In the genomic region with DNA sequence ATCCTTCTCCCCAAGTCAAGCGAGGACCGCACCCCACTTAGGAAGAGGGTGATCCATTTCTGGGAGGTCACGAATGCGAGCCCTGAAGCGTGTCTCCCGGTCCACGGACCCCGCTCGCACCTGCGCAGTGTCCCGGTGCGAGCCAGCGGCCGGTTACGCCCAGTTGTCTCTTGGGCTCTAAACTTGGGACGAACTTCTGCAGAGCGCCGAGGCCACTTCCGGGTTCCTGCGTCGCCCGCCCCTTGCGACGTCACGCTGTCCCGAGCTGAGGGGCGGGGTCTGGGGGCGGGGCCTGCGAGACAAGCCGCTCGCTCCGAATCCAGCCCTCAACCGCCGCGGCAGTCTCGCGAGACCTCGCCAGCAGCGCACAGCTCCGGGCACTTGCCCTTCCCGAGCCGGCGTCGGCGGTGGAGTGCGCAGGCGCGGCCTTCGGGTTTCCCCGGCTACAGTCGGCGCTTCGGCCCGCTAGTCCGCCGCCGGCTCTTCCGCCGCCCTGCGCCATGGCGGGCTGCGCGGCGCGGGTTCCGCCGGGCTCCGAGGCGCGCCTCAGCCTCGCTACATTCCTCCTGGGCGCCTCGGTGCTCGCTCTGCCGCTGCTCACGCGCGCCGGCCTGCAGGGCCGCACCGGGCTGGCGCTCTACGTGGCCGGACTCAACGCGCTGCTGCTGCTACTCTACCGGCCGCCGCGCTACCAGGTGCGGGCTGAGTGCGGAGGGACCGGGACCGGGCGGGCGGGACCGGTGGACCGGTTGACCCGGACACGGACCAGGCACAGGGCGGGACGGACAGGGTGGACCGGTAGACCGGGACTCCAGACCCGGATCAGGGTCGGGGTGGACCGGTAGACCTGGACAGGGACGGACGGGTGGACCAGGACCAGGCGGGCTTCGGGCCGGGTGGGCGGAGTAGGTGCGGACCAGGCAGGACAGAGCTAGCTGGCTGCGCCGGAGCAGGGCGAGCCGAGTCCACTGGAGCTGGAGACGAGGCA, we compare ENCODE assay signal across 7 mouse cellular contexts. TPM values are rescaled to one million over a fixed set of nuclear protein-coding genes. Genes with fewer than 3 reads are reported as not detected.
DNase-seq lines count a peak whose midpoint lies in the region; ATAC-seq lines count a peak whose summit lies in the region.

A gene (plus strand): TSS at position 354 of the 988 bp plus-strand sequence.

- under 1% methylated on average over 115 of the region's 119 CpGs for WGBS in intestine, embryonic 16.5 days
- under 1% methylated on average over 117 of the region's 119 CpGs for WGBS in midbrain, embryonic 11.5 days

- peak within 1 kb of the TSS; percentile 93 for H3K4me2 ChIP-seq in intestine, embryonic 16.5 days (ENCODE audit: low read depth, low read length)
- peak within 1 kb of the TSS; percentile 99 for H3K4me2 ChIP-seq in midbrain, embryonic 11.5 days

- H3K27me3 ChIP-seq in intestine, embryonic 16.5 days (replicated peaks; ENCODE audit: control insufficient read depth, insufficient read depth, low read length) = peaks cover 10% of the 10 kb centered on the region; the same call in 1 of the 2 replicates
- H3K27me3 ChIP-seq in midbrain, embryonic 11.5 days (ENCODE audit: control insufficient read depth, insufficient read depth, low read length) = peaks cover 24% of the 10 kb centered on the region

- no peaks in the 10 kb centered on the region for H3K36me3 ChIP-seq in intestine, embryonic 16.5 days (ENCODE audit: control insufficient read depth, insufficient read depth, low read length)
- H3K36me3 ChIP-seq in midbrain, embryonic 11.5 days (ENCODE audit: control insufficient read depth, insufficient read depth, low read length) = no peaks in the 10 kb centered on the region

- intact Hi-C loops in left cerebral cortex, postnatal 36 days (cut with DNase I) = no loop called here

- no peaks in the 10 kb centered on the region for H3K9me3 ChIP-seq in intestine, embryonic 16.5 days (ENCODE audit: control insufficient read depth, low read length)
- no peaks in the 10 kb centered on the region for H3K9me3 ChIP-seq in midbrain, embryonic 11.5 days (ENCODE audit: control insufficient read depth, low read length)

- peak within 1 kb of the TSS; percentile 58; the same call in 1 of the 2 replicates for H3K27ac ChIP-seq in intestine, embryonic 16.5 days (ENCODE audit: low read length)
- H3K27ac ChIP-seq in midbrain, embryonic 11.5 days (ENCODE audit: low read depth, low read length) = no peak within 1 kb of the TSS

- peak within 1 kb of the TSS; percentile 92 for H3K4me3 ChIP-seq in intestine, embryonic 16.5 days (ENCODE audit: low read length)
- H3K4me3 ChIP-seq in midbrain, embryonic 11.5 days (ENCODE audit: low read depth, low read length) = peak within 1 kb of the TSS; percentile 94

- peaks cover 12% of the 10 kb centered on the region for H3K4me1 ChIP-seq in intestine, embryonic 16.5 days (ENCODE audit: control insufficient read depth, insufficient read depth, low read length)
- H3K4me1 ChIP-seq in midbrain, embryonic 11.5 days (ENCODE audit: control insufficient read depth, insufficient read depth, low read length) = peaks cover 36% of the 10 kb centered on the region

- ATAC-seq in intestine, embryonic 16.5 days = peak; percentile 98
- ATAC-seq in midbrain, embryonic 11.5 days (ENCODE audit: low FRiP score) = peak; percentile 95

- DNase-seq in adrenal gland, adult 8-10 months = peak; percentile 99
- peak; percentile 99 for DNase-seq in embryo, embryonic 9.5 days (ENCODE audit: extremely low spot score)
- DNase-seq in gastrocnemius, postnatal 4 days (ENCODE audit: low spot score in 2 of 2) = peak; percentile 100
- DNase-seq in left cerebral cortex, postnatal 36 days (ENCODE audit: low spot score in 2 of 2) = peak; percentile 99 to 100
- DNase-seq in midbrain, embryonic 11.5 days (ENCODE audit: low spot score, missing footprints) = peak; percentile 100
- DNase-seq in skeletal muscle tissue, adult 2 months (ENCODE audit: low read depth, low spot score) = peak; percentile 99

- H3K9ac ChIP-seq in intestine, embryonic 16.5 days (ENCODE audit: low read depth, low read length) = peak within 1 kb of the TSS; percentile 95
- peak within 1 kb of the TSS; percentile 96 for H3K9ac ChIP-seq in midbrain, embryonic 11.5 days (ENCODE audit: low read length)

RNA-seq across cellular contexts. Expression of the gene that starts here (rescaled TPM):
- 10 to 100 TPM; 54.1 to 66.7 (median 59.6) TPM for total RNA-seq in adrenal gland, adult 8-10 months (2022)
- 10 to 100 TPM; 21.3 to 26.0 TPM for total RNA-seq in gastrocnemius, postnatal 4 days (2021)
- polyA plus RNA-seq in intestine, embryonic 16.5 days (2015; fragmentation: Nextera tagmentation; extraction: Ambion mirVana) = 13.7 and 15.4 TPM in 2 replicates
- total RNA-seq in left cerebral cortex, postnatal 36 days (2021) = 10 to 100 TPM; 45.9 to 47.8 TPM
- 18.1 and 19.8 TPM in 2 replicates for polyA plus RNA-seq in midbrain, embryonic 11.5 days (2014; fragmentation: Nextera tagmentation; extraction: Ambion mirVana)
